Mouse (Mus musculus): ENCODE results near the gene Pde4b.

GRCm38 (mm10) chr4:102483354-102484018 lies 396.1 kb downstream of the Pde4b start:
- TF ChIP-seq POLR2A (IDR thresholded peaks at IDR 0.05; ENCODE audit: extremely low read depth, insufficient read depth, low read length): no peak
- TF ChIP-seq CTCF (IDR thresholded peaks at IDR 0.05; ENCODE audit: low read depth, low read length): no peak
